Mouse (Mus musculus) liver, adult 2 months (tissue): ENCODE measurements at regions not wholly inside any gene's neighbourhood (a gene's known extent, or its start where the extent isn't known, plus 50 kb on each side); places are given as distances from the start of the nearest gene placed in this dataset.

Source experiments
- DNase-seq: peaks from one replicate; pipeline ENCODE4 v3.0.0-alpha.2; 2011; ENCODE audit warnings: low read depth, low spot score; ENCODE audit errors: extremely low read depth
- H3K27ac ChIP-seq: fragments of 200-500 bp; replicated peaks from 2 replicates; pipeline ENCODE4 v1.5.1; 2012; ENCODE audit warnings: low read depth, mild to moderate bottlenecking, control low read depth, inconsistent platforms, low read length; ENCODE audit not compliant: insufficient read depth
- H3K27me3 ChIP-seq: fragments of 200-500 bp; 2 replicates; pipeline ENCODE4 v1.6.1; 2012; ENCODE audit warnings: mild to moderate bottlenecking, moderate library complexity, low read length, inconsistent platforms; ENCODE audit not compliant: control insufficient read depth, insufficient read depth
- H3K36me3 ChIP-seq: fragments of 200-500 bp; 2 replicates; pipeline ENCODE4 v1.6.1; 2012; ENCODE audit warnings: low read length, inconsistent platforms; ENCODE audit not compliant: control insufficient read depth, insufficient read depth
- H3K4me1 ChIP-seq: fragments of 200-500 bp; 2 replicates; pipeline ENCODE4 v1.6.1; 2011; ENCODE audit warnings: low read length; ENCODE audit not compliant: control insufficient read depth, insufficient read depth
- H3K4me3 ChIP-seq: fragments of 200-500 bp; 2 replicates; pipeline ENCODE4 v1.5.1; 2011; ENCODE audit warnings: low read depth, mild to moderate bottlenecking, control low read depth, low read length, moderate library complexity; ENCODE audit not compliant: insufficient read depth
- H3K79me2 ChIP-seq: fragments of 200-500 bp; 2 replicates; pipeline ENCODE4 v1.6.1; 2012; ENCODE audit warnings: inconsistent platforms, mild to moderate bottlenecking, low read length, moderate library complexity; ENCODE audit not compliant: control insufficient read depth, insufficient read depth
- H3K9ac ChIP-seq: fragments of 200-500 bp; 2 replicates; pipeline ENCODE4 v1.6.1; 2012; ENCODE audit warnings: low read depth, mild to moderate bottlenecking, control low read depth, inconsistent platforms, low read length
- CTCF ChIP-seq: fragments of 200-500 bp; IDR thresholded peaks from 2 replicates; pipeline ENCODE4 v1.5.1; 2011; ENCODE audit warnings: low read depth, low read length, control low read depth
- POLR2A ChIP-seq: fragments of 200-500 bp; IDR thresholded peaks from 2 replicates; pipeline ENCODE4 v1.6.1; 2011; ENCODE audit warnings: low read length, control low read depth; ENCODE audit not compliant: insufficient read depth; ENCODE audit errors: extremely low read depth
- WGBS: fragments of 180-500 bp; shearing (Covaris S2); methylation state at CpG from one replicate; pipeline ENCODE4 v1.1.7; 2018; 5-methylcytosine and 5-hydroxymethylcytosine counted together

DNA sequence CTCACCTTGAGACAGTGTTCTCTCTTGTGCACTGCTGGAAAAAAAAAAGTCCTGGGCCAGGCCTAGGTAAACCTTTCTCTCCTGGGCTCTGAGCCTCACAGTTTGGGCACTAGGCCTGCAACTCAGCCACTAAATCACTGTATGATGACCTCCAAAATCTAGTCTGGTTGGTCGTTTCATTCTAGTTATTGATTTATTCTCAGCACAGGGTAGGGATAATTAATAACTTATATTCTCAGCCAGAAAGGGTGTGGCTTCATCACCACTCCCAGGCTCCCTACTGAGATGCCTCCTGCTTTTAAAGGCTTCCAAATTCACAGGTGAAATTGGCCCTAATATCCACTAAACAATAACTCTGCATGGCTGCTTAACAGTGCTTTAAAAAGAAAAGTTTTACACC is 696.8 kb downstream of the Serpinb8 start:
- Histone ChIP-seq H3K4me3 (no peak overlapping the region), H3K36me3 (no peaks in the 10 kb centered on the region), H3K79me2 (no peaks in the 10 kb centered on the region), H3K27me3 (no peaks in the 10 kb centered on the region), H3K27ac (no peak overlapping the region), H3K9ac (no peak overlapping the region), H3K4me1 (no peaks in the 10 kb centered on the region)
- peak; percentile 44 for DNase-seq
- WGBS = 9% methylated on average over 1 of the region's 1 CpGs
- TF ChIP-seq POLR2A (no peak), CTCF (no peak)
